15 mouse cellular contexts compared by ENCODE assay signal in the genomic region with DNA sequence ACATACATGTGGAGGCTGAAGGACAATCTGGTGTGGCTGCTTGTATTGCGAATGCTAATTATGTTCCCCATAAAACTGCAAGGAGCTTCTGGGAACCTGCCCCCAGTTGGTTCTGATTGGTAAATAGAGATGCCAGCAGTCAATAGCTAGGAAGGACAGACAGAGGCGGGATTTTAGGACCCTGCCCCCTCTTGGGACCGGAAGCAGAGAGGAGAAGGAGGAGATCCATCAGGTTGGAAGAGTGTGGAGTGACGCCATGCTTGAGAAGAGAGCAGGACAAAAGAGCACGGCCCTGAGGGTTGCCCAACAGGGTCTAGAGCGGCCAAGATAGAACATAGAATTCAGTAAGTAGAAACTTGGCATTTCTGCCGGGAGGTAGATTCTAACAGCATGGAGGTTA.
"Had no signal": no experiment of that assay in that cellular context is flagged by ENCODE, and none has a peak within 500 bp of the region (broad histone marks: within the 10 kb centered on the region; RNA-seq: fewer than 3 reads in every experiment).

No protein-coding gene starts in this region.

- H3K4me1 ChIP-seq: stomach, embryonic 15.5 days had no signal

- H3K4me3 ChIP-seq: kidney, embryonic 15.5 days; left cerebral cortex, adult 2 months; limb, embryonic 12.5 days; limb, embryonic 15.5 days; neural tube, embryonic 12.5 days; neural tube, embryonic 15.5 days; stomach, embryonic 15.5 days had no signal

- H3K36me3 ChIP-seq: kidney, embryonic 15.5 days; limb, embryonic 12.5 days; limb, embryonic 15.5 days; neural tube, embryonic 12.5 days; neural tube, embryonic 15.5 days; stomach, embryonic 15.5 days had no signal

- H3K9me3 ChIP-seq: kidney, embryonic 15.5 days; limb, embryonic 15.5 days; neural tube, embryonic 12.5 days; neural tube, embryonic 15.5 days; stomach, embryonic 15.5 days had no signal

- H3K27me3 ChIP-seq: kidney, embryonic 15.5 days; limb, embryonic 15.5 days; neural tube, embryonic 12.5 days; neural tube, embryonic 15.5 days; stomach, embryonic 15.5 days had no signal

- DNase-seq: kidney, postnatal 10 days; layer of hippocampus, postnatal 36 days; liver, postnatal 0 days; lung, embryonic 14.5 days; midbrain, embryonic 14.5 days; right cerebral cortex, postnatal 4 days; thymus, postnatal 25 days had no signal

- H3K4me2 ChIP-seq: kidney, embryonic 15.5 days; limb, embryonic 12.5 days; limb, embryonic 15.5 days; liver, embryonic 11.5 days; lung, embryonic 14.5 days; neural tube, embryonic 12.5 days; neural tube, embryonic 15.5 days; stomach, embryonic 15.5 days had no signal
